Mouse (Mus musculus): ENCODE measurements around the gene Pxylp1. TPM values are rescaled to one million over a fixed set of nuclear protein-coding genes. Genes with fewer than 3 reads are reported as not detected.

Pxylp1 gene
- polyA plus RNA-seq, 1 experiment from 2014 or later = 13.8 TPM

GRCm38 (mm10) chr9:96827002-96827785 is 65.3 kb downstream of the Pxylp1 start:
- DNase-seq (ENCODE audit: low spot score) = no peak

GRCm38 (mm10) chr9:96824857-96825256 is 67.6 kb downstream of the Pxylp1 start:
- no peak overlapping the region for H3K4me3 ChIP-seq (replicated peaks; ENCODE audit: low read depth, low read length)
- DNase-seq (ENCODE audit: low spot score) (no peak), ATAC-seq (replicated peaks; ENCODE audit: low FRiP score, low read depth) (no peak)
- WGBS = 93% methylated on average over 18 of the region's 18 CpGs
- no peaks in the 10 kb centered on the region for H3K27me3 ChIP-seq (ENCODE audit: insufficient read depth, low read length)
- H3K4me1 ChIP-seq (replicated peaks; ENCODE audit: insufficient read depth, low read length) = no peaks in the 10 kb centered on the region
- no peak for TF ChIP-seq CTCF (IDR thresholded peaks at IDR 0.05; ENCODE audit: low read depth)
- H3K27ac ChIP-seq = no peak overlapping the region
- 0 out of 2 replicates have a peak, but pooled peaks cover 5% of the 10 kb centered on the region for H3K36me3 ChIP-seq (ENCODE audit: insufficient read depth, low read length)
- H3K4me2 ChIP-seq (ENCODE audit: low read length) = no peak overlapping the region
- H3K9ac ChIP-seq (ENCODE audit: low read depth, low read length) = no peak overlapping the region
- H3K9me3 ChIP-seq (replicated peaks; ENCODE audit: low read length) = no peaks in the 10 kb centered on the region

More at GRCm38 (mm10) chr9:96827002-96827785, 65.3 kb downstream of the Pxylp1 start:
- H3K9me3 ChIP-seq (replicated peaks; ENCODE audit: low read length) = no peaks in the 10 kb centered on the region
- WGBS = 67% methylated on average over 12 of the region's 12 CpGs
- 0 out of 2 replicates have a peak, but pooled peaks cover 5% of the 10 kb centered on the region for H3K36me3 ChIP-seq (ENCODE audit: insufficient read depth, low read length)
- no peak for ATAC-seq (replicated peaks; ENCODE audit: low FRiP score, low read depth)
- H3K4me2 ChIP-seq (ENCODE audit: low read length) = no peak overlapping the region
- no peak overlapping the region for H3K9ac ChIP-seq (ENCODE audit: low read depth, low read length)
- TF ChIP-seq CTCF (IDR thresholded peaks at IDR 0.05; ENCODE audit: low read depth) = no peak
- no peaks in the 10 kb centered on the region for H3K27me3 ChIP-seq (ENCODE audit: insufficient read depth, low read length)
- H3K4me3 ChIP-seq (replicated peaks; ENCODE audit: low read depth, low read length) = no peak overlapping the region
- H3K4me1 ChIP-seq (replicated peaks; ENCODE audit: insufficient read depth, low read length) = no peaks in the 10 kb centered on the region
- H3K27ac ChIP-seq = no peak overlapping the region

- Histone ChIP-seq H3K4me2 (ENCODE audit: low read length) (no peak overlapping the region), H3K27me3 (ENCODE audit: insufficient read depth, low read length) (no peaks in the 10 kb centered on the region), H3K4me3 (replicated peaks; ENCODE audit: low read depth, low read length) (no peak overlapping the region), H3K9me3 (replicated peaks; ENCODE audit: low read length) (no peaks in the 10 kb centered on the region), H3K4me1 (replicated peaks; ENCODE audit: insufficient read depth, low read length) (no peaks in the 10 kb centered on the region), H3K27ac (no peak overlapping the region), H3K36me3 (ENCODE audit: insufficient read depth, low read length) (0 out of 2 replicates have a peak, but pooled peaks cover 5% of the 10 kb centered on the region), H3K9ac (ENCODE audit: low read depth, low read length) (no peak overlapping the region)
- DNase-seq (ENCODE audit: low spot score) (no peak), ATAC-seq (replicated peaks; ENCODE audit: low FRiP score, low read depth) (no peak)
- 64% methylated on average over 12 of the region's 12 CpGs for WGBS
- no peak for TF ChIP-seq CTCF (IDR thresholded peaks at IDR 0.05; ENCODE audit: low read depth)
Observed at GRCm38 (mm10) chr9:96824026-96824425, 68.4 kb downstream of the Pxylp1 start.

GRCm38 (mm10) chr9:96823541-96823940 is 68.9 kb downstream of the Pxylp1 start:
- Histone ChIP-seq H3K9ac (ENCODE audit: low read depth, low read length) (no peak overlapping the region), H3K4me1 (replicated peaks; ENCODE audit: insufficient read depth, low read length) (no peaks in the 10 kb centered on the region), H3K4me2 (ENCODE audit: low read length) (no peak overlapping the region), H3K27me3 (ENCODE audit: insufficient read depth, low read length) (no peaks in the 10 kb centered on the region), H3K36me3 (ENCODE audit: insufficient read depth, low read length) (0 out of 2 replicates have a peak, but pooled peaks cover 5% of the 10 kb centered on the region), H3K27ac (no peak overlapping the region), H3K9me3 (replicated peaks; ENCODE audit: low read length) (no peaks in the 10 kb centered on the region), H3K4me3 (replicated peaks; ENCODE audit: low read depth, low read length) (no peak overlapping the region)
- DNase-seq (ENCODE audit: low spot score) (no peak), ATAC-seq (replicated peaks; ENCODE audit: low FRiP score, low read depth) (no peak)
- TF ChIP-seq CTCF (IDR thresholded peaks at IDR 0.05; ENCODE audit: low read depth) = no peak
- WGBS = 66% methylated on average over 5 of the region's 5 CpGs

GRCm38 (mm10) chr9:96823005-96823404 is 69.5 kb downstream of the Pxylp1 start:
- DNase-seq (ENCODE audit: low spot score) = no peak
- WGBS = 84% methylated on average over 9 of the region's 9 CpGs
- no peak for TF ChIP-seq CTCF (IDR thresholded peaks at IDR 0.05; ENCODE audit: low read depth)
- H3K9me3 ChIP-seq (replicated peaks; ENCODE audit: low read length) = no peaks in the 10 kb centered on the region
- H3K4me3 ChIP-seq (replicated peaks; ENCODE audit: low read depth, low read length) = no peak overlapping the region
- H3K4me2 ChIP-seq (ENCODE audit: low read length) = no peak overlapping the region
- H3K4me1 ChIP-seq (replicated peaks; ENCODE audit: insufficient read depth, low read length) = no peaks in the 10 kb centered on the region
- H3K27ac ChIP-seq = no peak overlapping the region
- 0 out of 2 replicates have a peak, but pooled peaks cover 5% of the 10 kb centered on the region for H3K36me3 ChIP-seq (ENCODE audit: insufficient read depth, low read length)
- no peak overlapping the region for H3K9ac ChIP-seq (ENCODE audit: low read depth, low read length)
- H3K27me3 ChIP-seq (ENCODE audit: insufficient read depth, low read length) = no peaks in the 10 kb centered on the region
- ATAC-seq (replicated peaks; ENCODE audit: low FRiP score, low read depth) = no peak

GRCm38 (mm10) chr9:96818822-96819481 is 73.5 kb downstream of the Pxylp1 start:
- ATAC-seq (replicated peaks; ENCODE audit: low FRiP score, low read depth) = no peak; the same call in 1 of the 2 replicates
- H3K9me3 ChIP-seq (replicated peaks; ENCODE audit: low read length) = no peaks in the 10 kb centered on the region
- H3K4me1 ChIP-seq (replicated peaks; ENCODE audit: insufficient read depth, low read length) = no peaks in the 10 kb centered on the region
- no peaks in the 10 kb centered on the region for H3K36me3 ChIP-seq (ENCODE audit: insufficient read depth, low read length)
- H3K27me3 ChIP-seq (ENCODE audit: insufficient read depth, low read length) = no peaks in the 10 kb centered on the region
- no peak overlapping the region for H3K4me2 ChIP-seq (ENCODE audit: low read length)
- no peak overlapping the region for H3K4me3 ChIP-seq (replicated peaks; ENCODE audit: low read depth, low read length)
- no peak overlapping the region for H3K9ac ChIP-seq (ENCODE audit: low read depth, low read length)
- 67% methylated on average over 11 of the region's 11 CpGs for WGBS
- DNase-seq (ENCODE audit: low spot score) = no peak
- H3K27ac ChIP-seq = no peak overlapping the region
- TF ChIP-seq CTCF (IDR thresholded peaks at IDR 0.05; ENCODE audit: low read depth) = no peak

Measured in kidney, postnatal 0 days (tissue).